Mouse (Mus musculus) A20 (cell line): ENCODE measurements around the gene Prkn.

ENCODE experiments used
- DNase-seq: peaks from one replicate; pipeline ENCODE4 v3.0.0-alpha.2; 2011; ENCODE audit warnings: low read depth, low spot score

Gene Prkn

GRCm38 (mm10) chr17:10987040-10987439 is 146.9 kb downstream of the Prkn start:
- no peak for DNase-seq

GRCm38 (mm10) chr17:10997291-10997690 is 157.1 kb downstream of the Prkn start:
- DNase-seq = no peak

GRCm38 (mm10) chr17:11023371-11023770 is 183.2 kb downstream of the Prkn start:
- no peak for DNase-seq

GRCm38 (mm10) chr17:11029348-11029747 is 189.2 kb downstream of the Prkn start:
- DNase-seq = no peak

GRCm38 (mm10) chr17:11030936-11031335 is 190.8 kb downstream of the Prkn start:
- no peak for DNase-seq

- no peak for DNase-seq
Observed at GRCm38 (mm10) chr17:11032366-11032765, 192.2 kb downstream of the Prkn start.

- no peak for DNase-seq
Observed at GRCm38 (mm10) chr17:11033594-11033993, 193.4 kb downstream of the Prkn start.

- DNase-seq = no peak
Observed at GRCm38 (mm10) chr17:11038272-11038671, 198.1 kb downstream of the Prkn start.

GRCm38 (mm10) chr17:11058986-11059385 is 218.8 kb downstream of the Prkn start:
- no peak for DNase-seq

GRCm38 (mm10) chr17:11067076-11067703 is 227.0 kb downstream of the Prkn start:
- DNase-seq = no peak

GRCm38 (mm10) chr17:11067704-11068475 is 227.7 kb downstream of the Prkn start:
- DNase-seq = no peak

GRCm38 (mm10) chr17:11070996-11071395 is 230.8 kb downstream of the Prkn start:
- DNase-seq = no peak

GRCm38 (mm10) chr17:11076319-11076903 is 236.2 kb downstream of the Prkn start:
- DNase-seq = no peak

GRCm38 (mm10) chr17:11086492-11086891 is 246.3 kb downstream of the Prkn start:
- DNase-seq = no peak

GRCm38 (mm10) chr17:11087088-11087487 is 246.9 kb downstream of the Prkn start:
- no peak for DNase-seq

- no peak for DNase-seq
Observed at GRCm38 (mm10) chr17:11087823-11088222, 247.6 kb downstream of the Prkn start.

GRCm38 (mm10) chr17:11089361-11089760 is 249.2 kb downstream of the Prkn start:
- no peak for DNase-seq

GRCm38 (mm10) chr17:11092900-11093299 is 252.7 kb downstream of the Prkn start:
- DNase-seq = no peak

- no peak for DNase-seq
Observed at GRCm38 (mm10) chr17:11093321-11093720, 253.1 kb downstream of the Prkn start.

GRCm38 (mm10) chr17:11107007-11107406 is 266.8 kb downstream of the Prkn start:
- no peak for DNase-seq

GRCm38 (mm10) chr17:11107916-11108315 is 267.7 kb downstream of the Prkn start:
- DNase-seq = no peak

GRCm38 (mm10) chr17:11117508-11117907 is 277.3 kb downstream of the Prkn start:
- no peak for DNase-seq

GRCm38 (mm10) chr17:11124048-11124447 is 283.9 kb downstream of the Prkn start:
- DNase-seq = no peak
